In genomic region chr10:99992121-99992520, GRCm38 (mm10) we compare ENCODE assay signal across 18 mouse cellular contexts. TPM values are rescaled to one million over a fixed set of nuclear protein-coding genes. Genes with fewer than 3 reads are reported as not detected.
DNase-seq lines count a peak whose midpoint lies in the region; ATAC-seq and TF ChIP-seq lines count a peak whose summit lies in the region.
"Had no signal": no experiment of that assay in that cellular context is flagged by ENCODE, and none has a peak within 500 bp of the region (broad histone marks: within the 10 kb centered on the region; RNA-seq: fewer than 3 reads in every experiment).

No protein-coding gene starts in this region.

- H3K4me3 ChIP-seq in lung, embryonic 14.5 days (ENCODE audit: low read depth, low read length): no peak overlapping the region
- no peak overlapping the region for H3K4me3 ChIP-seq in intestine, embryonic 16.5 days (ENCODE audit: low read length)
- H3K4me3 ChIP-seq in stomach, embryonic 14.5 days (ENCODE audit: low read depth, low read length): no peak overlapping the region
- H3K4me3 ChIP-seq: embryonic facial prominence, embryonic 13.5 days; forebrain, embryonic 13.5 days; heart, embryonic 10.5 days; hindbrain, embryonic 10.5 days had no signal

- WGBS in lung, embryonic 14.5 days: 13% methylated on average over 9 of the region's 9 CpGs
- 27% methylated on average over 9 of the region's 9 CpGs for WGBS in intestine, embryonic 16.5 days
- WGBS in stomach, embryonic 14.5 days: 26% methylated on average over 9 of the region's 9 CpGs

- peak overlapping the region; percentile 15; the same call in 1 of the 2 replicates for H3K27ac ChIP-seq in lung, embryonic 14.5 days (ENCODE audit: low read depth)
- no peak overlapping the region for H3K27ac ChIP-seq in intestine, embryonic 16.5 days (ENCODE audit: low read length)
- no peak overlapping the region for H3K27ac ChIP-seq in stomach, embryonic 14.5 days (ENCODE audit: low read length)
- H3K27ac ChIP-seq: embryonic facial prominence, embryonic 13.5 days; forebrain, embryonic 13.5 days; heart, embryonic 10.5 days; hindbrain, embryonic 10.5 days; hindbrain, embryonic 14.5 days had no signal

- TF ChIP-seq CTCF in lung, embryonic 14.5 days (IDR thresholded peaks at IDR 0.05; ENCODE audit: low read depth): no peak

- no peak overlapping the region for H3K4me2 ChIP-seq in lung, embryonic 14.5 days
- H3K4me2 ChIP-seq in intestine, embryonic 16.5 days (ENCODE audit: low read depth, low read length): no peak overlapping the region
- no peak overlapping the region for H3K4me2 ChIP-seq in stomach, embryonic 14.5 days (replicated peaks; ENCODE audit: low read depth, low read length)
- H3K4me2 ChIP-seq: embryonic facial prominence, embryonic 13.5 days; forebrain, embryonic 13.5 days; hindbrain, embryonic 14.5 days had no signal

- no peak overlapping the region for H3K9ac ChIP-seq in lung, embryonic 14.5 days
- no peak overlapping the region for H3K9ac ChIP-seq in intestine, embryonic 16.5 days (ENCODE audit: low read depth, low read length)
- H3K9ac ChIP-seq in stomach, embryonic 14.5 days (replicated peaks; ENCODE audit: low read depth, low read length): no peak overlapping the region
- H3K9ac ChIP-seq: embryonic facial prominence, embryonic 13.5 days; forebrain, embryonic 13.5 days; forebrain, postnatal 0 days; hindbrain, embryonic 14.5 days had no signal

- peak; percentile 93 for ATAC-seq in lung, embryonic 14.5 days (ENCODE audit: insufficient read depth)
- ATAC-seq in intestine, embryonic 16.5 days: peak; percentile 84
- ATAC-seq in stomach, embryonic 14.5 days (ENCODE audit: insufficient number of reproducible peaks, insufficient read depth, low FRiP score, low read depth): 0 out of 2 replicates have a peak, but pooled peaks have one; percentile 61
- ATAC-seq: forebrain, embryonic 13.5 days; forebrain, postnatal 0 days had no signal

- H3K9me3 ChIP-seq in lung, embryonic 14.5 days (ENCODE audit: low read depth, low read length): no peaks in the 10 kb centered on the region
- H3K9me3 ChIP-seq in intestine, embryonic 16.5 days (ENCODE audit: control insufficient read depth, low read length): no peaks in the 10 kb centered on the region
- no peaks in the 10 kb centered on the region for H3K9me3 ChIP-seq in stomach, embryonic 14.5 days (ENCODE audit: control insufficient read depth, low read depth, low read length)
- H3K9me3 ChIP-seq: embryonic facial prominence, embryonic 13.5 days; forebrain, embryonic 13.5 days; heart, embryonic 10.5 days; hindbrain, embryonic 10.5 days had no signal

- H3K36me3 ChIP-seq in lung, embryonic 14.5 days (ENCODE audit: insufficient read depth): no peaks in the 10 kb centered on the region
- H3K36me3 ChIP-seq in intestine, embryonic 16.5 days (ENCODE audit: control insufficient read depth, insufficient read depth, low read length): no peaks in the 10 kb centered on the region
- no peaks in the 10 kb centered on the region for H3K36me3 ChIP-seq in stomach, embryonic 14.5 days (ENCODE audit: control insufficient read depth, insufficient read depth, low read length)
- H3K36me3 ChIP-seq: embryonic facial prominence, embryonic 13.5 days; heart, embryonic 10.5 days; hindbrain, embryonic 10.5 days had no signal

- peak; percentile 80 for DNase-seq in lung, embryonic 14.5 days
- DNase-seq in lung, postnatal 36 days: no peak
- DNase-seq in yolk sac, embryonic 10.5 days (ENCODE audit: low spot score): peak; percentile 41
- DNase-seq in thymus, adult 18-20 months: no peak
- DNase-seq: adrenal gland, adult 2 months; adrenal gland, postnatal 25 days; cerebellum, adult 18-20 months; cerebellum, adult 9-11 months; cerebellum, postnatal 36 days; forebrain, postnatal 0 days; gastrocnemius, postnatal 14 days had no signal

- H3K27me3 ChIP-seq in lung, embryonic 14.5 days (ENCODE audit: insufficient read depth, low read length): no peaks in the 10 kb centered on the region
- no peaks in the 10 kb centered on the region for H3K27me3 ChIP-seq in intestine, embryonic 16.5 days (replicated peaks; ENCODE audit: control insufficient read depth, insufficient read depth, low read length)
- no peaks in the 10 kb centered on the region for H3K27me3 ChIP-seq in stomach, embryonic 14.5 days (ENCODE audit: control insufficient read depth, insufficient read depth, low read length)
- H3K27me3 ChIP-seq: embryonic facial prominence, embryonic 13.5 days; forebrain, embryonic 13.5 days had no signal

- peaks cover 3% of the 10 kb centered on the region; the same call in 1 of the 2 replicates for H3K4me1 ChIP-seq in lung, embryonic 14.5 days (ENCODE audit: insufficient read depth)
- H3K4me1 ChIP-seq in intestine, embryonic 16.5 days (ENCODE audit: control insufficient read depth, insufficient read depth, low read length): no peaks in the 10 kb centered on the region
- no peaks in the 10 kb centered on the region for H3K4me1 ChIP-seq in stomach, embryonic 14.5 days (ENCODE audit: control insufficient read depth, insufficient read depth, low read length)
- H3K4me1 ChIP-seq: forebrain, embryonic 13.5 days; hindbrain, embryonic 10.5 days had no signal

RNA-seq across cellular contexts. Expression of gene Kitl, which starts 23.3 kb away (rescaled TPM):
- polyA plus RNA-seq in lung, embryonic 14.5 days (2014; fragmentation: Nextera tagmentation; extraction: Ambion mirVana): 57.5 and 60.4 TPM in 2 replicates
- polyA plus RNA-seq in intestine, embryonic 16.5 days (2015; fragmentation: Nextera tagmentation; extraction: Ambion mirVana): 21.3 and 22.5 TPM in 2 replicates
- 55.5 and 56.8 TPM in 2 replicates for polyA plus RNA-seq in stomach, embryonic 14.5 days (2014; fragmentation: Nextera tagmentation; extraction: Ambion mirVana)

Comparison
In these comparisons a context has a peak if more than half of its experiments do, and no peak if none do; other contexts are left out.
1. DNase-seq: peak in lung, embryonic 14.5 days (single experiment) and yolk sac, embryonic 10.5 days (single experiment); none in lung, postnatal 36 days (single experiment) and thymus, adult 18-20 months (0 of 2).
2. Peak in every context shown above with its lines, with median percentiles within 50 percentile points of each other: ATAC-seq.